In the genomic region with DNA sequence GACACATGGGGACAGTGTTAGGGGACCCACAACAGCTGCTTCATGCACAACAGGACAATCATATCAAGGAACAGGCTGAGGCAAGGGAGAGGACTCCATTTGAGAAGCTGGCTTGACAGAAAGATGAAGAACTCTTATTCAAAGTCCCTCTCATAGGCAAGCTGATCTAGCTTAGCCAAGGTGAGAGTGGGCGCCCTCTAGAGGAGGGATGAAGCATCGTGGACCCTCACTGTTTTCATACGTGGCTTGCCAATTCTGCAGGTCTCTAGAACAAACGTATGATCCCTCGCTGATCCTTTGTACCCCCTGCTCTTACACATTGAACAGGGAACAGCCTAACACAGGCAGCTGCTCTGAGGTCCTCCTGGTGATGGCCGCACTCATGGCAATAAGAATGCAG, we compare ENCODE assay signal across 8 mouse cellular contexts. TPM values are rescaled to one million over a fixed set of nuclear protein-coding genes. Genes with fewer than 3 reads are reported as not detected.
DNase-seq lines count a peak whose midpoint lies in the region; ATAC-seq lines count a peak whose summit lies in the region.

No protein-coding gene starts in this region.

- H3K4me2 ChIP-seq in heart, embryonic 11.5 days = no peak overlapping the region
- H3K4me2 ChIP-seq in embryonic facial prominence, embryonic 11.5 days (ENCODE audit: low read depth, low read length) = no peak overlapping the region

- no peaks in the 10 kb centered on the region for H3K27me3 ChIP-seq in heart, embryonic 11.5 days (ENCODE audit: control insufficient read depth, insufficient read depth, low read length)
- H3K27me3 ChIP-seq in embryonic facial prominence, embryonic 11.5 days (ENCODE audit: control insufficient read depth, insufficient read depth, low read length) = 0 out of 2 replicates have a peak, but pooled peaks cover 2% of the 10 kb centered on the region

- WGBS in heart, embryonic 11.5 days (ENCODE audit: insufficient replicate concordance) = 19% methylated on average over 6 of the region's 6 CpGs
- 19% methylated on average over 6 of the region's 6 CpGs for WGBS in embryonic facial prominence, embryonic 11.5 days

- no peak overlapping the region for H3K4me3 ChIP-seq in heart, embryonic 11.5 days (ENCODE audit: low read depth, low read length)
- H3K4me3 ChIP-seq in embryonic facial prominence, embryonic 11.5 days (ENCODE audit: low read depth, low read length) = no peak overlapping the region

- no peaks in the 10 kb centered on the region for H3K36me3 ChIP-seq in heart, embryonic 11.5 days (ENCODE audit: control insufficient read depth, insufficient read depth, low read length)
- H3K36me3 ChIP-seq in embryonic facial prominence, embryonic 11.5 days (replicated peaks; ENCODE audit: control insufficient read depth, insufficient read depth, low read depth, low read length) = no peaks in the 10 kb centered on the region

- H3K27ac ChIP-seq in heart, embryonic 11.5 days (ENCODE audit: low read depth, low read length) = no peak overlapping the region
- H3K27ac ChIP-seq in embryonic facial prominence, embryonic 11.5 days (replicated peaks; ENCODE audit: low read depth, low read length) = no peak overlapping the region

- no peak for ATAC-seq in heart, embryonic 11.5 days (replicated peaks; ENCODE audit: insufficient number of reproducible peaks, low FRiP score, low TSS enrichment)
- no peak for ATAC-seq in embryonic facial prominence, embryonic 11.5 days (replicated peaks; ENCODE audit: insufficient number of reproducible peaks, low FRiP score, low TSS enrichment, low read depth)

- H3K4me1 ChIP-seq in heart, embryonic 11.5 days (ENCODE audit: control insufficient read depth, insufficient read depth, low read length) = peaks cover 8% of the 10 kb centered on the region
- no peaks in the 10 kb centered on the region for H3K4me1 ChIP-seq in embryonic facial prominence, embryonic 11.5 days (ENCODE audit: control insufficient read depth, insufficient read depth, low read length)

- no peak overlapping the region for H3K9ac ChIP-seq in heart, embryonic 11.5 days (ENCODE audit: low read depth, low read length)
- no peak overlapping the region for H3K9ac ChIP-seq in embryonic facial prominence, embryonic 11.5 days (replicated peaks; ENCODE audit: low read length)

- intact Hi-C loops in heart, postnatal 10 days (cut with DNase I) = loop anchor here (5.0 to 10.0 kb wide), 2 partner anchors 412 to 535 kb away; a partner anchor contains a TSS

- no peaks in the 10 kb centered on the region for H3K9me3 ChIP-seq in heart, embryonic 11.5 days (replicated peaks; ENCODE audit: control insufficient read depth, low read length)
- H3K9me3 ChIP-seq in embryonic facial prominence, embryonic 11.5 days (replicated peaks; ENCODE audit: control insufficient read depth, low read length) = no peaks in the 10 kb centered on the region

- peak; percentile 68 to 79 for DNase-seq in heart, postnatal 10 days
- peak; percentile 54 for DNase-seq in CD4-positive helper T cell, adult 2 months (ENCODE audit: low read depth, low spot score)
- peak; percentile 68 to 76 for DNase-seq in adrenal gland, postnatal 36 days
- DNase-seq in embryonic facial prominence, embryonic 11.5 days (ENCODE audit: low spot score) = peak; percentile 86
- peak; percentile 54 to 71 for DNase-seq in layer of hippocampus, postnatal 14 days (ENCODE audit: low spot score in 2 of 2)
- DNase-seq in naive thymus-derived CD4-positive, alpha-beta T cell, adult 2 months (ENCODE audit: low read depth) = peak; percentile 69
- peak; percentile 59 for DNase-seq in thymus, postnatal 25 days

RNA-seq across cellular contexts. Expression of a gene that starts 7.6 kb away (rescaled TPM):
- 10 to 100 TPM; 12.1 to 13.3 TPM for total RNA-seq in heart, postnatal 10 days (2021)
- polyA plus RNA-seq in heart, embryonic 11.5 days (2014; fragmentation: Nextera tagmentation; extraction: Ambion mirVana) = 6.4 and 9.1 TPM in 2 replicates
- total RNA-seq in adrenal gland, postnatal 36 days (2021) = 10 to 100 TPM; 68.9 to 70.8 TPM
- 0.70 and 0.75 TPM in 2 replicates for polyA plus RNA-seq in embryonic facial prominence, embryonic 11.5 days (2014; fragmentation: Nextera tagmentation; extraction: Ambion mirVana)
- total RNA-seq in layer of hippocampus, postnatal 14 days (2021) = 10 to 100 TPM in 1 of 2 experiments, 1 to 10 TPM in 1; 9.3 to 14.0 TPM

Comparison
In these comparisons a context has a peak if more than half of its experiments do, and no peak if none do; other contexts are left out.
1. RNA of a gene that starts 7.6 kb away (total RNA-seq): 68.9 to 70.8 TPM in adrenal gland, postnatal 36 days; 9.3 to 14.0 TPM in layer of hippocampus, postnatal 14 days and 12.1 to 13.3 TPM in heart, postnatal 10 days; every median in the first group is over 4 times any median in the second.
2. Peak in every context shown above with its lines, with median percentiles within 50 percentile points of each other: DNase-seq.